Mouse (Mus musculus): ENCODE results near the gene Syt9.

Syt9 gene

GRCm38 (mm10) chr7:107370232-107371125 is at the start of gene Syt9:
Gene Syt9 (plus strand): TSS chr7:107370728.
- no peak for DNase-seq (ENCODE audit: low spot score)

GRCm38 (mm10) chr7:107339013-107339412 is 31.5 kb upstream of the Syt9 start:
- DNase-seq (ENCODE audit: low spot score) = no peak

GRCm38 (mm10) chr7:107339560-107340057 is 30.9 kb upstream of the Syt9 start:
- no peak for DNase-seq (ENCODE audit: low spot score)

- no peak for DNase-seq (ENCODE audit: low spot score)
Measured at GRCm38 (mm10) chr7:107340221-107340620, 30.3 kb upstream of the Syt9 start.

GRCm38 (mm10) chr7:107341519-107342190 is 28.9 kb upstream of the Syt9 start:
- DNase-seq (ENCODE audit: low spot score) = no peak

- no peak for DNase-seq (ENCODE audit: low spot score)
Measured at GRCm38 (mm10) chr7:107349201-107349600, 21.3 kb upstream of the Syt9 start.

- DNase-seq (ENCODE audit: low spot score) = no peak
Measured at GRCm38 (mm10) chr7:107362153-107362552, 8.4 kb upstream of the Syt9 start.

- DNase-seq (ENCODE audit: low spot score) = no peak
Measured at GRCm38 (mm10) chr7:107362634-107363033, 7.9 kb upstream of the Syt9 start.

GRCm38 (mm10) chr7:107371126-107371920 is 795 bp downstream of the Syt9 start:
- no peak for DNase-seq (ENCODE audit: low spot score)

- no peak for DNase-seq (ENCODE audit: low spot score)
Measured at GRCm38 (mm10) chr7:107380562-107380961, 10.0 kb downstream of the Syt9 start.

- DNase-seq (ENCODE audit: low spot score) = no peak
Measured at GRCm38 (mm10) chr7:107389604-107390003, 19.1 kb downstream of the Syt9 start.

- DNase-seq (ENCODE audit: low spot score) = no peak
Measured at GRCm38 (mm10) chr7:107392749-107393148, 22.2 kb downstream of the Syt9 start.

- no peak for DNase-seq (ENCODE audit: low spot score)
Measured at GRCm38 (mm10) chr7:107400061-107400799, 29.7 kb downstream of the Syt9 start.

GRCm38 (mm10) chr7:107403261-107403660 is 32.7 kb downstream of the Syt9 start:
- DNase-seq (ENCODE audit: low spot score) = no peak

GRCm38 (mm10) chr7:107414928-107415327 is 44.4 kb downstream of the Syt9 start:
- DNase-seq (ENCODE audit: low spot score) = no peak

- DNase-seq (ENCODE audit: low spot score) = no peak
Measured at GRCm38 (mm10) chr7:107417043-107417850, 46.7 kb downstream of the Syt9 start.

GRCm38 (mm10) chr7:107437381-107437780 is 66.9 kb downstream of the Syt9 start:
- DNase-seq (ENCODE audit: low spot score) = no peak

- DNase-seq (ENCODE audit: low spot score) = no peak
Measured at GRCm38 (mm10) chr7:107444579-107444978, 74.1 kb downstream of the Syt9 start.

GRCm38 (mm10) chr7:107454660-107455059 is 84.1 kb downstream of the Syt9 start:
- DNase-seq (ENCODE audit: low spot score) = no peak

- no peak for DNase-seq (ENCODE audit: low spot score)
Measured at GRCm38 (mm10) chr7:107455118-107455521, 84.6 kb downstream of the Syt9 start.

GRCm38 (mm10) chr7:107461167-107461566 is 90.6 kb downstream of the Syt9 start:
- no peak for DNase-seq (ENCODE audit: low spot score)
